Mouse (Mus musculus) stomach, embryonic 16.5 days (tissue): Measurements from ENCODE around the gene Hlf. TPM values are rescaled to one million over a fixed set of nuclear protein-coding genes. Genes with fewer than 3 reads are reported as not detected.

ENCODE experiments used
- ATAC-seq: fragments of 200-750 bp; cut with Nextera tagmentation; 2 replicates; pipeline ENCODE4 v1.8.0; 2017; ENCODE audit warnings: moderate number of reproducible peaks, moderate TSS enrichment; ENCODE audit not compliant: insufficient read depth, low FRiP score
- H3K27ac ChIP-seq: fragments of 300-500 bp; sonication (generic); 2 replicates; pipeline ENCODE4 v1.5.1; 2014; ENCODE audit warnings: low read length
- H3K27me3 ChIP-seq: fragments of 300-500 bp; sonication (generic); 2 replicates; pipeline ENCODE4 v1.6.1; 2014; ENCODE audit warnings: low read length, control low read depth, mixed read lengths; ENCODE audit not compliant: control insufficient read depth, insufficient read depth
- H3K36me3 ChIP-seq: fragments of 300-500 bp; sonication (generic); 2 replicates; pipeline ENCODE4 v1.6.1; 2014; ENCODE audit warnings: low read length; ENCODE audit not compliant: control insufficient read depth, insufficient read depth
- H3K4me1 ChIP-seq: fragments of 300-500 bp; sonication (generic); 2 replicates; pipeline ENCODE4 v1.6.1; 2014; ENCODE audit warnings: low read length, control low read depth, mixed read lengths; ENCODE audit not compliant: control insufficient read depth, insufficient read depth
- H3K4me2 ChIP-seq: fragments of 300-500 bp; sonication (generic); 2 replicates; pipeline ENCODE4 v1.6.1; 2014; ENCODE audit warnings: low read depth, low read length, mixed read lengths
- H3K4me3 ChIP-seq: fragments of 300-500 bp; sonication (generic); replicated peaks from 2 replicates; pipeline ENCODE4 v1.5.1; 2014; ENCODE audit warnings: mild to moderate bottlenecking, low read length
- H3K9ac ChIP-seq: fragments of 300-500 bp; sonication (generic); 2 replicates; pipeline ENCODE4 v1.6.1; 2014; ENCODE audit warnings: low read length
- H3K9me3 ChIP-seq: fragments of 300-500 bp; sonication (generic); replicated peaks from 2 replicates; pipeline ENCODE4 v1.6.1; 2016; ENCODE audit warnings: low read length, control low read depth; ENCODE audit not compliant: control insufficient read depth
- WGBS: fragments of 180-500 bp; shearing (Covaris S2); extraction: QIAGEN DNeasy Blood & Tissue Kit; methylation state at CpG from one replicate; pipeline ENCODE4 v1.1.7; 2014; 5-methylcytosine and 5-hydroxymethylcytosine counted together
- polyA plus RNA-seq: library from polyadenylated mRNA; unstranded; fragments of >200 nt; fragmentation: Nextera tagmentation; extraction: Ambion mirVana; gene quantifications from 2 replicates; pipeline ENCODE4 v1.2.1, GENCODE M21; 2015

Hlf gene
- polyA plus RNA-seq, 1 experiment from 2014 or later, result 2.3 TPM

DNA sequence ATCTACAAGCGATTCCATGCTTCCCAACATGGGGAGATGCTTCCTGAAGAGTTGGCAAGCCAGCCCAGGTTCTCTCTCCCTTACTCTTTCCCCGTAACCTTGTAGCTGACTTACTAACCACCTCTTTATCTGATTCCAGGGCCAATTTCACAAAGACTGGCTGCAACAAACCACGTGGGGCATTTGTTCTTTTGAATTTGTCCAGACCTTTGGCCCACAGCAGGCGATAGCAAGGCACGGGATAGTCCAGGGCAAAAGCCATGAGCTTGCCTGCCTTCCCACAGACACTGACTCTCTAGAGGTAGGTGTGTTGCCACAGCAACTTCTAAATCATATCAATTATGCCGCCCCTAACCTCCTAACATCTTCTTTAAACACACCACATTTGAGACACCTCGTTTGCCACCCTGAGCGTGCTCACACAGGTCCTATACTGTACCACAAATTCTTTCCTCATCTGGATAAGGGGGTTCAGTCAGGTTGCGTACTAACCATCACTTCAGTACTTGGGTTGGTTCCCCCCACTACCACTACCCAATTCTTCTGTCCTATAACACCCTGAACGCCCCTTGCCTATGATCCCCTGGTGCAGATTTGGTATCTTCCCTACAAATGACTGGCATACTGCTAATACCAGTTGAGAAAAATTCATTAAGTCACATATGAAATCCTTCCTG is 26.7 kb downstream of the Hlf start:
- Histone ChIP-seq H3K9me3 (no peaks in the 10 kb centered on the region), H3K4me1 (peaks cover 11% of the 10 kb centered on the region), H3K4me2 (no peak overlapping the region), H3K4me3 (no peak overlapping the region), H3K27ac (no peak overlapping the region), H3K27me3 (no peaks in the 10 kb centered on the region), H3K36me3 (no peaks in the 10 kb centered on the region), H3K9ac (no peak overlapping the region)
- ATAC-seq, result peak; percentile 48; the same call in 1 of the 2 replicates
- WGBS, result 83% methylated on average over 10 of the region's 10 CpGs

DNA sequence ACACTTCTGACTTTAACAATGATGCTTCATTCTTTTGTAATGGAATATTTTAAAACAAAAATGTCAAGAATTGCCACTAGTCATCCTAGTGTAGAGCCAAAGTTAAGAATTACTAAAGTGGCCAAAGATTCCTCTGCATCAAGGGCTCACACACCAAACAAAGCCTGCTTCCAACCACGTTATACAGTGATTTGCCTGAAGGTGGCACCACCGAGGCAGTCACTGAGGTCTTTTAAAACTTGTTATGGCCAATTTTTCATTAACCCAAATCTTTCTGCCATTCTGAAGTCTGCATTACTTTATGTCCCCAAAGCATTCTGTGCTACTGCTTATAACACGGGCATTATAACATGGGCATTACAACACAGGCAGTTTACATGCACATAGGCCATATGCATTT is 27.3 kb downstream of the Hlf start:
- no peaks in the 10 kb centered on the region for H3K9me3 ChIP-seq
- H3K36me3 ChIP-seq, result no peaks in the 10 kb centered on the region
- no peak overlapping the region for H3K4me2 ChIP-seq
- ATAC-seq, result no peak
- peaks cover 7% of the 10 kb centered on the region for H3K4me1 ChIP-seq
- no peak overlapping the region for H3K9ac ChIP-seq
- H3K4me3 ChIP-seq, result no peak overlapping the region
- WGBS, result 44% methylated on average over 3 of the region's 3 CpGs
- no peak overlapping the region for H3K27ac ChIP-seq
- H3K27me3 ChIP-seq, result no peaks in the 10 kb centered on the region

DNA sequence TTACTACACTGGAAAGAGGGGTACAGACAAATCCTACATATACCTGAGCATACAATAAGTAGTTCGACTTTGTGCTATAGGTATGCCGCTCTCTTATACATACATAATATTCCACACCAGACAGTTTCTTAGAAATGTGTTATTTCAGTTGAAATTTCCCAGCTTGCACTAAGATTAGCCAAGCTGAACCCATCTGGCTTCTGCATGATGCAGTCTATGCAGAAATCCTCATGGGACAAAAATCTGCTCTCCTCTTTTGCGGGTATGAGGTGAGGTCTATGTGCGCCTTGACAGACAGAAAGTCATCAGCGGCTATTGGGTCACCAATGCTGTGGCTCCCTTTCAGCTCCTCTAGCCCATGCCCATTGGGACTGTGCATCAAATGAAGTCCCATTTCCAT is 30.2 kb downstream of the Hlf start:
- Histone ChIP-seq H3K27ac (no peak overlapping the region), H3K4me2 (no peak overlapping the region), H3K4me3 (no peak overlapping the region), H3K9me3 (no peaks in the 10 kb centered on the region), H3K4me1 (peaks cover 27% of the 10 kb centered on the region), H3K36me3 (no peaks in the 10 kb centered on the region), H3K9ac (no peak overlapping the region), H3K27me3 (no peaks in the 10 kb centered on the region)
- WGBS, result 94% methylated on average over 5 of the region's 5 CpGs
- ATAC-seq, result no peak

DNA sequence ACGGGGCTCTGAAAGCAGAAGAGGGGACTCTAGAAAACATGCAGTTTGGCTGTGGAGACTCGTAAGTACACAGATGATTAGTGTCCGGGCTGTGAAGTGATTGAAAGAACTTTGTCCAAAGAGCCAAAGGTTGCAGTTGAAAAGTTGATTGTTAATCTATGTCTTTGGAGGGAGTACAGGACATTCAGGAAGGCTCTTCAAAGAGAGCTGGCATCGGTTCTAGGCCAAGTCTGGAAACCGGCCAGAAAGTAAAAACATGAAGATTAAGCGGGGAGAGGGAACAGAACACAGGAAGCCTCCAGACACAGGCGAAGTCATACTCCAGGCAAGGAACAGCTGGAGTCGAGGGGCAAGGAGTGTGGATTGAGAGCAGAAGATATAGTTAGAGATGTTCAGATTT is 32.6 kb downstream of the Hlf start:
- no peak overlapping the region; the same call in 1 of the 2 replicates for H3K9ac ChIP-seq
- no peak overlapping the region for H3K4me2 ChIP-seq
- peaks cover 30% of the 10 kb centered on the region for H3K4me1 ChIP-seq
- no peaks in the 10 kb centered on the region for H3K27me3 ChIP-seq
- 42% methylated on average over 8 of the region's 8 CpGs for WGBS
- H3K36me3 ChIP-seq, result no peaks in the 10 kb centered on the region
- no peaks in the 10 kb centered on the region for H3K9me3 ChIP-seq
- no peak overlapping the region; the same call in 1 of the 2 replicates for H3K27ac ChIP-seq
- no peak overlapping the region for H3K4me3 ChIP-seq
- 0 out of 2 replicates have a peak, but pooled peaks have one; percentile 12 for ATAC-seq

DNA sequence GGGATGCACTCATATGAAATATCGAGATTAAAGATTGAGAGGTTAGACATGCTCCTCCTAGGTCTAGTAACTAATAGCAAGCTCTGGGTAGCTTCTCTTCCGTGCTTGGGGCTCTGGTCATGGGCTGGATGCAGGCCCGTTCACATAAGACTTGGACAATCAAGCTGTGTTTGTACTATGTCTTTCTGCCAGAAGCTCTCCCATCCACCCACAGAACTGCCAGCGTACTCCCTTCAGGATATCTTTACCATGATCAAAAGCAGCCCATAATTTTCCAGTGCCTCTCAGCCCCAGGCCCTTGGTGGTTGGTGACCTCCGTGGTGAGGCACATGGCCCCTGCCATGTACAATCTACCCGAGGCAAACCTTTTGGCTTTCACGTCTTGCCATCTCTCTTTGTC is 33.3 kb downstream of the Hlf start:
- no peak overlapping the region for H3K4me2 ChIP-seq
- peaks cover 30% of the 10 kb centered on the region for H3K4me1 ChIP-seq
- no peaks in the 10 kb centered on the region for H3K27me3 ChIP-seq
- 76% methylated on average over 7 of the region's 7 CpGs for WGBS
- no peak for ATAC-seq
- no peaks in the 10 kb centered on the region for H3K9me3 ChIP-seq
- H3K27ac ChIP-seq, result no peak overlapping the region
- H3K4me3 ChIP-seq, result no peak overlapping the region
- H3K9ac ChIP-seq, result no peak overlapping the region
- H3K36me3 ChIP-seq, result no peaks in the 10 kb centered on the region

DNA sequence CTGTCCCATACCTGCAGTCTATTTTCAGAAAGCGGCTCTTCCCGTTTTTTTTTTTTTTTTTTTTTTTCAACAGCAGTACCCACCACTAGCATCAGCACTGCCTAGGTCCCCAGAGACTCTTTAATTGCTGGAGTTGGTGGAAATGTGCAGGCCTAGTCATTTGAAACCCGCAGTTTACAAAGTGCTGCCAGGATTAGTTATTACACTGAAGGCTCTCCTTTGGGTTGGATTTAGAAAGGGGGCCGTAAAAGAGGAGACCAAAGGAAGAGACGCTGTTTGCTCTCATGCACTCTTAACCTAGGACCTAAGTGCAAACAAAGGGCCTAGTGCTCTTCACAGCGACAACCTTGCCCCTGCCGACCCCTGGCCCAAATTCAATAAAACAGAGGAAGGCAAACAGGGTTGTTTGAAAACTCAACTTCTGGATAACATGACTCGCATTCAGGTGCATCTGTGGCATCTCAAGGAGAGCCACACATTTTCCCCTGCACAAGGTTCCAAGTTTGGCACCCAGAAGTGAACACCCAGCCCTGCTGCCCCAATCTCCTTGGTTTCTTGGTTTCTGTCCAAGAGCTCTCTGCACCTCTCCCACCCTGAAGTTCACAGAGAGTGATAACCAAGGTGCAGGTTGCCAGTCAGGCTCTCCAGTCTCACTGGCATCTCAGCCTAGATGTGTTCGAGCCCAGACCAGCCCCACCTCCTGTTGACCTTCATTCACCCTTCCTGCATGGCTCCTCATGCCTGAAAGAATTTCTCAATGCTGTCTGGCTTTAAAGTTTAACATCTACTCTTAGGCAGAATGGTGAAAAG is 34.0 kb downstream of the Hlf start:
- WGBS, result 24% methylated on average over 9 of the region's 9 CpGs
- no peaks in the 10 kb centered on the region for H3K36me3 ChIP-seq
- H3K4me1 ChIP-seq, result peaks cover 30% of the 10 kb centered on the region
- H3K9ac ChIP-seq, result no peak overlapping the region
- H3K9me3 ChIP-seq, result no peaks in the 10 kb centered on the region
- no peak overlapping the region for H3K27ac ChIP-seq
- no peaks in the 10 kb centered on the region for H3K27me3 ChIP-seq
- H3K4me3 ChIP-seq, result no peak overlapping the region
- H3K4me2 ChIP-seq, result no peak overlapping the region
- ATAC-seq, result no peak

DNA sequence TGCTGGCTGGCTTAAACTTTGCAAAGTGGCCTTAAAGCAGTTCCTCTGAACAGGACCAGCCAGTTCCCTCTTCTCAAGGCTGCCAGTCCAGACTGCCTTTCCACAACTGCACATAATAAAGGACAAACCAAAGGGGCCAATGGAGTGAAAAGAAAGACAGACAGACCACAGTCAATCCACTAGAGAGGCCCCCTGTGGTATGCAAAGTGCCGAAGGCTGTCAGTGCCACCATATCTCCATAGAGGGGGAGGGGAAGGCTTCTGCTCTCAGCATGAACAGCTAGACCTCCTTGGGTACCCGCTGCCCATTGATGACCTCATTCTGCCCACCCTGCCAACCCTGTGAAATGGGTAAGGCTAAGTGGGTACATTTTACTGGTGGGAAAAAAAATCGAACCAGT is 34.7 kb downstream of the Hlf start:
- no peaks in the 10 kb centered on the region for H3K36me3 ChIP-seq
- no peak overlapping the region for H3K9ac ChIP-seq
- ATAC-seq, result no peak
- H3K4me2 ChIP-seq, result no peak overlapping the region
- WGBS, result 37% methylated on average over 3 of the region's 3 CpGs
- peaks cover 30% of the 10 kb centered on the region for H3K4me1 ChIP-seq
- no peak overlapping the region for H3K27ac ChIP-seq
- H3K9me3 ChIP-seq, result no peaks in the 10 kb centered on the region
- H3K27me3 ChIP-seq, result no peaks in the 10 kb centered on the region
- H3K4me3 ChIP-seq, result no peak overlapping the region

DNA sequence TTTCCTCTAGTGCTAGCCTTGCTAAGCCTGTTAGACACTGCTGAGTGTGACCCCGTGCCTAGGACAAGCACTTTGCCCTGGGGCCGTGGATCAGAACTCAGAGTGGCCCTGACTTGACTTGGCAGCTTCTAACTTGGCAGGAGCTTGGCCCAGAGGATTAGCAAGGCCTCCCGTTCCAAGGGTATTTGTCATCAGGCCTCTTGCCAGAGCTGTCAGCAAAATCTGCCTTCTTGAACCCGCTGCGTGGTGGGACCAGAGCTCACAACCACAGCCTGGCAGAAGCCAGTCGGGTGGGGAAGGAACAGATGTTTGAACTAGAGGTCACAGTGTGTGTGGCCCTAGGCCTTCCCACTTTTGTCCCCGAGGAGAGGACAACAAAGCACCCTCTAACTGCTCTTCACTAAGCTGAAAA is 35.4 kb downstream of the Hlf start:
- Histone ChIP-seq H3K27ac (peak overlapping the region; percentile 29; the same call in 1 of the 2 replicates), H3K4me2 (no peak overlapping the region), H3K9me3 (no peaks in the 10 kb centered on the region), H3K9ac (no peak overlapping the region), H3K4me3 (no peak overlapping the region), H3K27me3 (no peaks in the 10 kb centered on the region), H3K36me3 (no peaks in the 10 kb centered on the region), H3K4me1 (peaks cover 30% of the 10 kb centered on the region)
- peak; percentile 34; the same call in 1 of the 2 replicates for ATAC-seq
- WGBS, result 27% methylated on average over 7 of the region's 7 CpGs

DNA sequence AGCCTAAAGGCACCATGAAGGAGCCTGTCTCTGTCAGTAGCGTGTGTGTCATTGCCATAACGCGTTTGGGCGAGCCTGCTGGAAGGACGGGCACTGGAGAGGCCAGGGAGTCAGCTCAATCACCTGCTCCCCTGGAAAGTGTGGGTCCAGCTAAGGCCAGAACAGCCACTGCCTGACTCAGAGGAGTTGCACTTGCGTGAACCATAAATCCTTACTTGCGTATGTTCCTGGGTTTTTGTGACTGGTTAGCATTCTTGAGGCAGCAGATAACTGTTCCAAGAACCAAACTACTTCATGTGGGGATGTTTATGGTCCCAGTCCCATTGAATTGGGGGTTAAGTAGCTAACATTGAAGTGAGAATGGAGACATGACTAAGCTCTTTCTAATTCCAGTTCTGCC is 38.0 kb downstream of the Hlf start:
- Histone ChIP-seq H3K4me2 (no peak overlapping the region), H3K27ac (no peak overlapping the region), H3K36me3 (no peaks in the 10 kb centered on the region), H3K4me1 (peaks cover 22% of the 10 kb centered on the region), H3K27me3 (no peaks in the 10 kb centered on the region), H3K4me3 (no peak overlapping the region), H3K9ac (no peak overlapping the region), H3K9me3 (no peaks in the 10 kb centered on the region)
- WGBS, result 75% methylated on average over 7 of the region's 7 CpGs
- ATAC-seq, result no peak
